Mouse (Mus musculus): ENCODE results near the gene Postn.

DNA sequence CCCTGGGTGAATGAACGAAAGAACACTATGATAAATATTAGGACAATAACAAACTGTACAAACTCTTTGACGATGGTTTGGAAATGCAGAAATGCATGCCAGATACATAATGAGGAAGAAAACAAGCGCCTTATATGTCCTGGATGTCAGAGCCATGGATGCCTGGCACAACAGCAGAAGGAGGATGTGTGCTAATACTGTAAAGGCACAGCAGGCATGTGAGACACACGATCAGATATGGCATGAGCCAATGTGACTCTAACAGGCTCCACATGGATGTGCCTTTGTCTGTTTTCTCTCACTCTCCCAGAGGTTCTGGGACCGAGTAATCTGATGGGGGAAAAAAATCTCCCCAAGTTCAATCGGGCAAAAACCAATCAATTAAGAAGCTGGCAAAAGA is 71.3 kb downstream of the Postn start:
- TF ChIP-seq POLR2A (IDR thresholded peaks at IDR 0.05; ENCODE audit: insufficient read depth, low read length) (no peak), CTCF (IDR thresholded peaks at IDR 0.05; ENCODE audit: low read depth, low read length) (no peak), EP300 (IDR thresholded peaks at IDR 0.05; ENCODE audit: insufficient read depth, low read depth, low read length) (no peak)
